Mouse (Mus musculus): Measurements from ENCODE around the gene Crcp. TPM values are rescaled to one million over a fixed set of nuclear protein-coding genes. Genes with fewer than 3 reads are reported as not detected.
A peak's percentile ranks its signal among the peaks of the same experiment; 100 is the strongest.

Crcp gene
- polyA plus RNA-seq, 1 experiment from 2014 or later, result 36.8 TPM

DNA sequence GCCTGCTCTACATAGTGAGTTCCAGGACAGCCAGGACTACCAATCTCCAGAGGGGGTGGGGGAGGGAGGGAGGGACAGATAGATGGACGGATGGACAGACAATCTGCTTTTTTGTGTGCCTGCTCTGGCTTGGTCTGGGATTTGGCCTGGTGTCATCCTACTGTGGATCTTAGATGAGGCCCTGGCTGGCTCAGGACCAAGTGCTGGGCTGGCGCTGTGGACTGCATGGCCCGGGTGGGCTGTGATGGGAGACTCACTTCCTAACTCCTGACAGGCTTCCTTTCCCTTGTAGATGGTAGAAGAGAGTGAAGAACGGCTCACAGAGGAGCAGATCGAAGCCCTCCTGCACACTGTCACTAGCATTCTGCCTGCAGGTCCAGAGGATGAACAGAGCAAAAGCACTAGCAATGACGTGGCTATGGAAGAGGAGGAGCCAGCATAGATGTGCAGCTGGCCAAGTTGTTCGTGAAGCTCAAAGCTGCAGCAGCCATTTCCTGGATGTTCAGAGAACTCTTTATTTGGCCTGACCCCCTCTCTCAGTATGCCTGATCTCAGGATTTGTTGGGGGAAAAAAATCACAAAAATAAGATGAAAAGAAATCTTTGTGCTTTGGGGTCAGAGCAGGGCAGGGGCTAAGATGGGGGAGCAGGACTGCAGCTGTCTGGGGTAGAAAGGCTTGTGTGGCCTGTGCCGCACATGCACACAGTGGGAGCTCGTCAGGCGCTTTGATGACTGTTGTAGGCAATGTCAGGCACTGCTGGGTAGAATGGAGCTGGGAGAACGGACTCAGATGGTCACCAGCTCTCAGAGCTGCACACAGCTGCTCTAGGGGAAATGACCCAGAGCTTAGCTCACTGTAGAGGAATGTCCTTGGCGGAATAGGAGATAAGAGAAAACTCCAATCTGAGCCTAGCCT, 30.6 kb downstream of the Crcp start:
- no peaks in the 10 kb centered on the region for H3K27me3 ChIP-seq (ENCODE audit: insufficient read depth, low read length)
- no peak overlapping the region for H3K4me2 ChIP-seq (ENCODE audit: low read length)
- 73% methylated on average over 12 of the region's 12 CpGs for WGBS
- DNase-seq (ENCODE audit: low spot score) (peak; percentile 71), ATAC-seq (replicated peaks; ENCODE audit: low FRiP score, low read depth) (no peak)
- no peaks in the 10 kb centered on the region for H3K9me3 ChIP-seq (replicated peaks; ENCODE audit: low read length)
- no peak overlapping the region for H3K4me3 ChIP-seq (replicated peaks; ENCODE audit: low read depth, low read length)
- 0 out of 2 replicates have a peak, but pooled peaks cover 9% of the 10 kb centered on the region for H3K36me3 ChIP-seq (ENCODE audit: insufficient read depth, low read length)
- H3K27ac ChIP-seq, result peak overlapping the region; percentile 76
- H3K4me1 ChIP-seq (replicated peaks; ENCODE audit: insufficient read depth, low read length), result no peaks in the 10 kb centered on the region
- H3K9ac ChIP-seq (ENCODE audit: low read depth, low read length), result no peak overlapping the region
- no peak for TF ChIP-seq CTCF (IDR thresholded peaks at IDR 0.05; ENCODE audit: low read depth)

DNA sequence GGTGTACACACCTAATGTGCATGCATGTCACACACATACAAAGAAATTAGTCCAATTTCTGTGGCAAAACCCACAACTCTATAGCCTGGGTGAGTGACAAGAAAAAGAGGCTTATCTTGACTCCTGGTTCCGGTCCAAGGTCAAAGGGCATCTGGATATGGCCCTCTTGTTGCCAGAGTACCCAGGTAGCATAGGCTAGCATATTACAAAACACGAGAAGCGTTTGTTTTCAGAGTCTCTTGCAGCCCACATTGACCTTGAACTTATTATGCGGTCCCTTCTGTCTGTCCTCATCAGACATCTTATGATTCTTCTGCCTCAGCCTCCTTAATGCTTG, 31.2 kb downstream of the Crcp start:
- no peak overlapping the region for H3K4me3 ChIP-seq (replicated peaks; ENCODE audit: low read depth, low read length)
- TF ChIP-seq CTCF (IDR thresholded peaks at IDR 0.05; ENCODE audit: low read depth), result no peak
- WGBS, result 94% methylated on average over 4 of the region's 4 CpGs
- H3K4me2 ChIP-seq (ENCODE audit: low read length), result no peak overlapping the region
- H3K9me3 ChIP-seq (replicated peaks; ENCODE audit: low read length), result no peaks in the 10 kb centered on the region
- no peak for DNase-seq (ENCODE audit: low spot score)
- ATAC-seq (replicated peaks; ENCODE audit: low FRiP score, low read depth), result no peak
- H3K4me1 ChIP-seq (replicated peaks; ENCODE audit: insufficient read depth, low read length), result no peaks in the 10 kb centered on the region
- H3K27me3 ChIP-seq (ENCODE audit: insufficient read depth, low read length), result no peaks in the 10 kb centered on the region
- H3K27ac ChIP-seq, result peak overlapping the region; percentile 76
- no peak overlapping the region for H3K9ac ChIP-seq (ENCODE audit: low read depth, low read length)
- 0 out of 2 replicates have a peak, but pooled peaks cover 9% of the 10 kb centered on the region for H3K36me3 ChIP-seq (ENCODE audit: insufficient read depth, low read length)

DNA sequence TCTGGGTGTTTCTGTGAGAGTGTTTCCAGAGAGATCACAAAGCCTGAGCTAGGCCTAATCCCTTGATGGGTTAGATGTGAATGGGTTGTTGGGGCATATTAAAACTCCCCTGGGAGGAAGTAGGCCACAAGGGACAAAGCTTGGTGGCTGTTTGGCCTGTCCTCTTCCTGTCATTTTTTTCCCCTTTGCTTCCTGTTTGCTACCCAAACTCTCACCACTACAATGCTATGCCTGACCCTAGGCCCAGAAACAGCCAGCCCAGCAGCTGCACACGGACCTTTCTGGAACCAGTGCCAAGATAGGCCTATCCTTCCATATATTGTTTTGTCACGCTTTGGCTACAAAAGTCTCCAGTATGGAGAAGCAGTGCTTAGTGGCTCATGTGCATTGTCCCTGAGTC, 33.0 kb downstream of the Crcp start:
- ATAC-seq (replicated peaks; ENCODE audit: low FRiP score, low read depth) (no peak), DNase-seq (ENCODE audit: low spot score) (peak; percentile 71)
- Histone ChIP-seq H3K36me3 (ENCODE audit: insufficient read depth, low read length) (0 out of 2 replicates have a peak, but pooled peaks cover 9% of the 10 kb centered on the region), H3K27me3 (ENCODE audit: insufficient read depth, low read length) (no peaks in the 10 kb centered on the region), H3K4me3 (replicated peaks; ENCODE audit: low read depth, low read length) (no peak overlapping the region), H3K4me2 (ENCODE audit: low read length) (no peak overlapping the region), H3K27ac (peak overlapping the region; percentile 54), H3K9ac (ENCODE audit: low read depth, low read length) (no peak overlapping the region), H3K9me3 (replicated peaks; ENCODE audit: low read length) (no peaks in the 10 kb centered on the region), H3K4me1 (replicated peaks; ENCODE audit: insufficient read depth, low read length) (no peaks in the 10 kb centered on the region)
- WGBS, result 54% methylated on average over 2 of the region's 2 CpGs
- no peak for TF ChIP-seq CTCF (IDR thresholded peaks at IDR 0.05; ENCODE audit: low read depth)

DNA sequence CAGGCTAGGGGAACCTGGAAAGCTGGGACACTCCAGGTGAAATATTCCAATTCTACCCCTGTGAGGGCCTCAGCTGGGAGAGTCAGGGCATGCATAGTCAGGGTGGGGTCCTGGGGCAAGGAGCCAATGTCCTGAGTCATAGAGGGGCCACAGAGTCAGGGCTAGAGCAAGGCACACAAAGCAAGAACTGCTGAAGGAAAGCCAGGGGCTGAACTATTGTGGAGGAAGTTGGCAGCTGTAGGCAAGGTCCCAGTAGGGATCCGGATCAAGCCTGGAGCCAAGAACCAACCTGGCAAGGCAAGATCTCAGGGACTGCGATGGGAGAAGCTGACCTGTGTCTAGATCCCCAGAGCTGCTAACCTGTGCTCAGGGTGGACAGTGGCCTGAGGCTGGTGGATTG, 34.7 kb downstream of the Crcp start:
- no peaks in the 10 kb centered on the region for H3K9me3 ChIP-seq (replicated peaks; ENCODE audit: low read length)
- ATAC-seq (replicated peaks; ENCODE audit: low FRiP score, low read depth), result no peak
- no peak overlapping the region for H3K9ac ChIP-seq (ENCODE audit: low read depth, low read length)
- WGBS, result 86% methylated on average over 2 of the region's 2 CpGs
- H3K4me3 ChIP-seq (replicated peaks; ENCODE audit: low read depth, low read length), result no peak overlapping the region
- H3K4me2 ChIP-seq (ENCODE audit: low read length), result no peak overlapping the region
- H3K27me3 ChIP-seq (ENCODE audit: insufficient read depth, low read length), result no peaks in the 10 kb centered on the region
- no peaks in the 10 kb centered on the region; the same call in 1 of the 2 replicates for H3K4me1 ChIP-seq (replicated peaks; ENCODE audit: insufficient read depth, low read length)
- DNase-seq (ENCODE audit: low spot score), result no peak
- no peak for TF ChIP-seq CTCF (IDR thresholded peaks at IDR 0.05; ENCODE audit: low read depth)
- 0 out of 2 replicates have a peak, but pooled peaks cover 9% of the 10 kb centered on the region for H3K36me3 ChIP-seq (ENCODE audit: insufficient read depth, low read length)
- no peak overlapping the region for H3K27ac ChIP-seq

DNA sequence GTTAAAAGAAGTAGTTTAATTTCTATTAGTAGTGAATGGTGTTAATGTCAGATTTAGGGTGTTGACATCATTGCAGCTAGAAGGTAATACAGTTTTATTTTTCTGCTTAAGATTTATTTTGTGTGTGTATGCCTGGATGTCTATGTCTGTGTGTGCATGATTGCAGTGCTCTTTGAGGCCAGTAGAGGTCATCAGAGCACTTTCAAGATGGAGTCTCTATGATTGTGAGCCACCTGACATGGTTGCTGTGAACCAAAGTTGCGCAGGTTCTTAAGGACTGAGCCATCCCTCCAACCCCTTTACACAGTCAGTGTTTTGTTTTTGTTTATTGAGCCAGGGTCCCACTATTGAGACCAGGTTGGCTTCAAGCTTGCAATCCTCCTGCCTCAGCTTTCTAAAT, 36.5 kb downstream of the Crcp start:
- WGBS, result 100% methylated on average over 1 of the region's 1 CpGs
- H3K27me3 ChIP-seq (ENCODE audit: insufficient read depth, low read length), result no peaks in the 10 kb centered on the region
- no peaks in the 10 kb centered on the region for H3K9me3 ChIP-seq (replicated peaks; ENCODE audit: low read length)
- H3K4me3 ChIP-seq (replicated peaks; ENCODE audit: low read depth, low read length), result no peak overlapping the region
- H3K4me1 ChIP-seq (replicated peaks; ENCODE audit: insufficient read depth, low read length), result no peaks in the 10 kb centered on the region; the same call in 1 of the 2 replicates
- no peak for ATAC-seq (replicated peaks; ENCODE audit: low FRiP score, low read depth)
- H3K4me2 ChIP-seq (ENCODE audit: low read length), result no peak overlapping the region
- no peak for DNase-seq (ENCODE audit: low spot score)
- 0 out of 2 replicates have a peak, but pooled peaks cover 3% of the 10 kb centered on the region for H3K36me3 ChIP-seq (ENCODE audit: insufficient read depth, low read length)
- no peak overlapping the region for H3K27ac ChIP-seq
- no peak overlapping the region for H3K9ac ChIP-seq (ENCODE audit: low read depth, low read length)
- TF ChIP-seq CTCF (IDR thresholded peaks at IDR 0.05; ENCODE audit: low read depth), result peak; percentile 46

DNA sequence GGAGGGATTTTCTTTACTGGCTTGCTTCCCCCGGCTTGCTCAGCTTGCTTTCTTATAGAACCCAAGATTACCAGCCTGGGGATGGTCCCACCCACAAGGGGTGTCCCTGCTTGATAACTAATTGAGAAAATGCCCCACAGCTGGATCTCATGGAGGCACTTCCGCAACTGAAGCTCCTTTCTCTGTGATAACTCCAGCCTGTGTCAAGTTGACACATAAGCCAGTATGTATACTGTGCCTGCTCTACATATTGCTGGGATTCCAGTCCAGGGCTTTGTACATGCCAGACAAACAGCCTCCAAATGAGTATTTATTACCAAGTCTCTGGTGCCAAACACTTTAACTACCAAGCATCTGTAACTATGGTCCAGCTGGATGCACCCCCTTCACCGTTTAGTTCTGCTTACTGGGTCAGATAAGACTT, 38.8 kb downstream of the Crcp start:
- ATAC-seq (replicated peaks; ENCODE audit: low FRiP score, low read depth), result no peak
- no peak overlapping the region for H3K4me3 ChIP-seq (replicated peaks; ENCODE audit: low read depth, low read length)
- H3K27ac ChIP-seq, result peak overlapping the region; percentile 25; the same call in 1 of the 2 replicates
- H3K9me3 ChIP-seq (replicated peaks; ENCODE audit: low read length), result no peaks in the 10 kb centered on the region
- no peak overlapping the region for H3K9ac ChIP-seq (ENCODE audit: low read depth, low read length)
- no peak for TF ChIP-seq CTCF (IDR thresholded peaks at IDR 0.05; ENCODE audit: low read depth)
- no peaks in the 10 kb centered on the region for H3K27me3 ChIP-seq (ENCODE audit: insufficient read depth, low read length)
- no peak overlapping the region for H3K4me2 ChIP-seq (ENCODE audit: low read length)
- DNase-seq (ENCODE audit: low spot score), result peak; percentile 79
- WGBS, result 58% methylated on average over 3 of the region's 3 CpGs
- H3K36me3 ChIP-seq (ENCODE audit: insufficient read depth, low read length), result no peaks in the 10 kb centered on the region
- H3K4me1 ChIP-seq (replicated peaks; ENCODE audit: insufficient read depth, low read length), result no peaks in the 10 kb centered on the region; the same call in 1 of the 2 replicates

Data from kidney, postnatal 0 days (tissue).